Mouse (Mus musculus): ENCODE results near the gene Lemd2.

The Lemd2 gene

DNA sequence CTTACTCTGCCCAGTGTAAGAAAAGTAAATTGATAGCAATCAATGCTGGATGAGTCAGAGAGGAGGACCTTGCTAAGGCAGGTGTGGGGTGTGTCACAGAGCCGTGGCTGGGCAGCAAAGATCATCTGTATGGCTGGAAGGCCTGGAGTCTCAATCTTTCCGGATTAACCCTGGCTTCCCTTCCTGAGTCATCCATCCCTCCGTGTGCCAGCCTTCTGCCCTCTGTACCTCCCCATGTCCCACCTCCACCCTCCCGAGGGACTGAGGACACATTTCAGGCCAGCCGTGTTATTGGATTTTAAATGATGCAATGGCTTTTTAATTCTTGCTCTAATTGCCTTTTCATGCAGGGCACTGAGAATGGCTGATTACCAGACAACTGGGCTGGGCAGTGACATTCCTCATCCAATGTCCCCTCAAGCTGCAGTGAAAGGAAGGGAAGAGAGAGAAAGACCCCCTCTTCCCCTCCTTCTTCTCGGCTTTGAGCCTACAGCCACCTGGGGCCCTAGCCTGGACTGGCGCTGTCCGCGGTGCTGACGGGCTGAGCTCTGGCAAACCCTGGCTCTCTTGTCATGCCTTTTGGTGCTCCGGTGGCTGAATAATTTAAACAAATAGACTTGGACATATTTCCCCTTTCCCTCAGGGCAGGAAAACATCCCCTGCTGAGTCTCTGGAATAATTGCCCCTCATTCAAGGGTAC is 24.1 kb upstream of the Lemd2 start:
- in situ Hi-C loops (cut with MseI, MboI): loop anchor here (5.0 to 10.0 kb wide), 2 partner anchors 84 to 86 kb away; no protein-coding TSS in a partner anchor

DNA sequence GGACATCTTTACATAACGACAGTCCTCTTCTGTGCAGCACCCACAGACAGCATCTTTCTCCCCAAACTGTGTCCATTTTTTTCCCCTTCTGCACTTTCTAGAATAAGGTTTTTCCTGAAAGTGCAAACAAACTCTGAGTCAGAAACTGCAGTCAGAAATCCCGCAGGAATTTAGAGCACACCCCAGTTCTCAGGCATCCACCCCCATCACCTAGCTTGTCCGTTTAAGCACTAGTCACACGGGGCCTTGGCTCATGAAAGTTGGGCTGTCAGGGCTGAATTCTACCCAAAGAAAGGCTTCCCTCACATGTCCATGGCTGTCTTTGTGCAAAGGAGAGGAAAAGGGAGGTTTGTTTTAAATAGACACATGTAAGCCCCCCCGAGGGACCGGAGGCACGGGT is 23.0 kb upstream of the Lemd2 start:
- in situ Hi-C loops (cut with MseI, MboI): loop anchor here (5.0 to 10.0 kb wide), 2 partner anchors 85 to 88 kb away; no protein-coding TSS in a partner anchor

DNA sequence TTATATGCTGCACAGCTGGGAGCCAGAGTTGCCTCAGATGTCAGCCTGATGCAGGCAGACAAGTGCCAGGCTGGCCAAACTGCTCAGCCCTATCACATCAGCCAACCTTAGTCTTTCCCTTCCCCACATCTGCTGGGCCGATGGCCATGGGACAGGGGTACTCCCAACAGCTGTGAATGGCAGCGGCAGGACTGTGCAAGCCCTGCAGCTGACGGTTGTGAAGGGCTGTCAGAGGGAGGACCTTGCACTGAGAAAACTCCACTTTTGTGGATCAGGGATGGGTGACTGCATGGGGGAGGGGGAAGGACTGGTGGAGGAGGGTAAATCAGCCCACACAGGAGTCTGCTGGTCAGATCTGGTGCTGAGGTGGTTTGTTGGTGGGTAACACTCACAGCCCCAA is 22.4 kb upstream of the Lemd2 start:
- in situ Hi-C loops (cut with MseI, MboI): loop anchor here (5.0 to 10.0 kb wide), 2 partner anchors 86 to 88 kb away; no protein-coding TSS in a partner anchor

DNA sequence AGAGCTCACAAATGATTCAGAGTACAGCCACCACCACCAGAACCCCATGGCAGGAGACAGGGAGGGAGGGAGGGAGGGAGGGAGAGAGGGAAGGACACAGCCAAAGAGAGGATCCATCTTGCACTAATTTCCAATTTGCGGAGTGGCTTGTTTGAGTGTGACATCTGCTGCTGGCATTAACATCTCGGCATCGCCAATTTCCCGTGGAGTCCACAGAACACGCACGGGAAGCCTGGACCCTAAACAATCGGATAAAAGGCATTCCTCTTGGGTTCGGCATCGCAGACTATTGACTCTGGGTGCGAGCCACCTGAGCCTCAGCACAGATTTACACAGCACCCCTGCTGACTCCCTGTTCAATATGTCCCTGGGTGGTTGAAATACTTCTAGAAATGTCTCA is 21.5 kb upstream of the Lemd2 start:
- in situ Hi-C loops (cut with MseI, MboI): loop anchor here (5.0 to 10.0 kb wide), 2 partner anchors 86 to 89 kb away; no protein-coding TSS in a partner anchor

DNA sequence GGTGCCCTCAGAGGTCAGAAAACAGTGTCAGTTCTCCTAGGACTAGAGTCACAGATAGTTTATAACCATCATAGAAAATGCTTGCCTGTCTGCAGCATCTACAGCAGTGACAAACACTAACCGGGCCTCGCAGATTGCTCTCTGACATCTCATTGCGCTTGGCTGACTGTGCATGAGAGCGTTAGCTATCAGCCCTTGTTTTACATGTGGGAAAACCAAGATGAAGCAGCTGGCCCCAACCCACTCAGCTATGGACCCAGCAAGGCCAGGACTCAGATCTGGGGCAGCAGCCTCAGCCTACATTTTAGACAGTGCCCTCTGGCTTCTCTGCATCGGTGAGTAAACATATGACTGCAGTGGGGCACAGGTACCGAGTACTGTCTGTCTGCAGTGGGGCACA is 19.6 kb upstream of the Lemd2 start:
- in situ Hi-C loops (cut with MseI, MboI): loop anchor here in 1 of 2 experiments (10.0 kb wide), 1 partner anchor 91 kb away; no protein-coding TSS in a partner anchor

DNA sequence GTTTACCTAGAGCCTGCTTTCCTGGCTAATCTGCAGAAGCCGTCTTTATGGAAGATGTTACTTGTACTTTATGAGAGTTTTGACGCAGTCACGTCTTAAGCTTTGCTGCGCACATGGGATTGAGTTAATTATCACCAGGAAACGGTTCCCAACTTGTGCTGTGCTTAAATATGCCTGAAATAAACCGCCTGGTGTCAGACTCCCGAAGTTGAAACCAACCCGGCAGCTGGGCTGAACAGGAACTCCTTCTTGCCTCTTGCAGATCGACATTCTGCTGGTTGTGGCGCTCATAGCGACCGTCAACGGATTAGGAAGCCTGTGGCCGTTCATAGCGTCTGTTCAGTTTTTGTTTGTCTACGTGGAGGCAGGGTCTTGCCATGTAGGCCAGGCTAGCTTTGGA is 17.3 kb upstream of the Lemd2 start:
- in situ Hi-C loops (cut with MseI, MboI): loop anchor here in 1 of 2 experiments (10.0 kb wide), 1 partner anchor 93 kb away; no protein-coding TSS in a partner anchor

DNA sequence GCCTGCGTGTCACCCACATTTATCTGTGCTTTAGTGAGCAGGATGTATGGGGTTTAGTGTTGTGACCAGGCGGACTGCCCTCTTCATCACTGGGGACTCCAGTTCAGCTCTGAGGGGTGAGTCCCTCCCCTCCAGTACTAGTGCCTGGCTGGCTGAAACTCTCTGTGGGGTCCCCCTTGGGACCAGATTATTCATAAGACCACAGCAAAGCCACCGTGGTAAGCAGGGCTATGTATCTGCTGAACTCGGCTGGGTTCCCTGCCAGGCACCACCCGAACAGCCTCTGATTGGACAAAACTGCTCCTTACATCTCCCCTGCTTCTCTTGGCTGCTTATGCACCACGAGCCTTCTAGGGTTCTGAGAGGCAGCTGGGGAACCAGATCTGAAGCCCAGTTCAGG is 14.6 kb upstream of the Lemd2 start:
- in situ Hi-C loops (cut with MseI, MboI): no loop called here

DNA sequence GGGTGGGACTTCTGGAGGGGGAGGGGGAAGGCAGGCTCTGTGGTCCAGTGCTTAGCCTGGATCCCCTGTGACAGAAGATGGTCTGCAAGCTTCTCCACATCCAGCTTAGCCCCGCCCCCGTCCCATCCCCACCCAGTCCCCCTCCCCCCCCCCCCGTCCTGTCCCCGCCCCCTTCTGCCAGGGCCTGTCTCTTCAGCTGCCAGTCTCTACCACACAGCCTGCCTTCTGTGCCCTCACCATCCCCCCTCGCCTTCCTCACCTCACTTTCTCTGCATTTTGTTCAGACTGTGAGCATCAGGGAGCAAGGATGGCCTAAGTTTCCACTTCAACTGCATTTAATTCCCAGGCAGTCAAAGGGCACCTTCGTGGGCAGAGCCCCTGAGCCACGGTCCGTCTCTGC is 14.1 kb upstream of the Lemd2 start:
- in situ Hi-C loops (cut with MseI, MboI): no loop called here

DNA sequence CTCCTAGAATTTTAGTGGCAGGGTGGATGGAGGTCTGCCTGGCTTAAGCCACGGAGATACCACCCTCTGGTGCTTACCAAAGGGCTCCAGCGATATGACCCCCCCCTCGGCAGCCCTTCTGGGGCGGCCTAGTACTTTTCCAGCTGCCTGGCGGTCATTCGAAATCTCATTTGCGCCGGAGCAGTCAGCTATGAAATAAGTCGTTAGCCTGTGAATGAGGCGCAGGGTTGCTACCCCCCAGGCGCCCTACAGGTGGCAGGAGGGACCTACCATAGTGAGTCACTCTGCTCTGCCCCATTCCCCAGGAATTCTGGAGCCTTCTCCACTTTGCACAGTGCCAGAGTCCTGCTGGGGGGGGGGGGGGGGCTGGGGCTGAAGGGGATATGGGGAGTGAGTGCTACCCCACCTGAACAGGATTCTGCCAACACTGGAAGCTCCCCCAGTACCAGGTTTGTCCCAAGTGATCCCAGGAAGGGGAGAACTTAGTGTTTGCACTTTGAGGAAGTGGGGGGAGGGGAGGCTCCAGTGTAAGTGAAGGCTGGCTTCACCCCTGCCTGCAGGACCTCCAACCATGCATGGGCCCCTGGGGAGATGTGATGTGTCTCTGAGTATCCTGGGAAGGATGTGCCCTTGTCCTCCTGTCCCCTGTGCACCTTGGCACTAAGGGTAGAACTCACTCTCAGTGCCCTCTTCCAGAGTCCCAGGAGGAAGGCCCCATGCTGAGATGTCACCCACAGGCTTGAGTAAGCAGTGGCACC is 8.7 kb upstream of the Lemd2 start:
- in situ Hi-C loops (cut with MseI, MboI): loop anchor here in 1 of 2 experiments (5.0 kb wide), 1 partner anchor 114 kb away; no protein-coding TSS in a partner anchor

DNA sequence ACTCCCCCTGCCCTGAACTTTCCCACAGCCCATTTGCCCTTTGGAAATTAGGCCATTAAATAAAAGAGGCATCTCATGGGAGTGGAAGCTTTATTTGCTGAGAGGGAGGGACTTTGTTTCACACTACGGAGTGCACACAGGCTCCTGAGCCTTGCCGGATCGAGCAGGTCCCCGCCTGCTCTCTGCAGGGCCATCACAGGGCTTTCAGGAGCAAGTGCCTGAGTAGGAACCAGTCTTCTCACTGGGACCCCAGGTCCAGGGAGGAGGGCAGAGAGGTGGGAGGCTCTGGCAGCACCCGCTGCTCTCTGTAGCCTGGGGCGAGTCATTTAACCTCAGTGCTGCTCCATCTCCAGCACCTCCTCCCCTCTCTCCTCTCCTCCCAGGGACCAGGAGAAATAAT is 7.7 kb upstream of the Lemd2 start:
- in situ Hi-C loops (cut with MseI, MboI): loop anchor here in 1 of 2 experiments (5.0 kb wide), 1 partner anchor 115 kb away; no protein-coding TSS in a partner anchor

DNA sequence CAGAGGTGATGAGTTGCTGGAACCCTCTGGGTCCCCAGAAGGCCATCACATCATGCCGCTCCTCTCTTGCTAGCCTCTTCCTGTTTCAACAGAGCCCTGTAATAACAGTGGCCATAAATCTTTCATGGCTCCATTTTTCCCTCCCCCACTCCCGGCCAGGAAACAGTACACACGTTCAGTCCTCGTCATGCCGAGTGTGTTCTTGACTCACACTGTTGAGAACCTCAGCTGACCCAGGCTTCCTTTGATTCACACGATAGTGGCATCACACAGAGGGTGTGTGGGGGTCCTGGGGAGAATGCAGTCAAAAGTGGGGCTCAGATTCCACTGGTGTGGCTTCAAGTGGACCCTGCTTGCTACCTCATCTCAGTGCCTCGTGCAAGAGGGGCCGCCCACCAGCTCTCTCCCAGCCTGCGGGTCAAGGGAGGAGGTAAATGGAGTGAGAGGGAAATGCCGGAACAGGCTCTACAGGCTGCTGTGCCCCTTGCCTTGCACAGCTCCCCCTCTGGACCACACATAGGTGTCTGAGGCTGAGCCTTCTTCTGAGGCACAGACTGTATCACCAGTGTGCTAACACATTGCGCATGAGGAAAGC is 2.9 kb upstream of the Lemd2 start:
- in situ Hi-C loops (cut with MseI, MboI): loop anchor here in 1 of 2 experiments (5.0 kb wide), 1 partner anchor 125 kb away; no protein-coding TSS in a partner anchor

DNA sequence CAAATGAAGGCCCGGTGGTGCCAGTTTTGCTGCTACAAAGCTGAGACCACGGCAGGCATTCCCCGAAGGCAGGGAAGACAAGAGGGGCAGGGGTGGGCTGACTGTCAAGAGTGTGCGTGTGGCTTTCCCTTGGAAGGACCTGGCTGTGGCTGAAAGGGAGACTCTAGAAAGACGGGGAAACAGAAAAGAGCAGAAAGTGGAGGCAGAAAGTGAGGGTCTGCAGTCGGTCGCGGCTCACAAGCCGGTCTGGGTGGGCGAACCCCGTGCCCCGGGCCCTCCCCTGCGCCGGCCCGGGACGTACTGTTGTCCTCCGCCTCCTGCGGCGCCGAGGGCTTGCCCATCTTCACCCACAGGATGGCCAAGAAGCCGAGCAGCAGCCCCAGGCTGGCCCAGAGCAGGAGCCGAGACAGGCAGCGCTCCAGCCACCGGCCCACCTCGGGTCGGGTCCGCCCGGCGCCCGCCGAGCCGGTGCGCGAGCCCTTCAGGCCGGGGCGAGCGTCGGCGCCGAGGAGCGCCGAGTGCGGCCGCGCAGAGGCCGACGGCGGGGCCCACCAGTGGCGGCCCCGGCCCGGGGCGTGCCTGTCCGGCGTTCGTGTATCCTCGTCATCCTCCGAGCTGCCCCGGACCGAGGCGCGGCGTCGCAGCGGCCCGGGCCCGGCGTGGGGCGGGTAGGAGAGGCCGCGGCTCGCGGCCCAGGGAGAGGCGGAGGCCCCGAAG is 753 bp downstream of the Lemd2 start:
- in situ Hi-C loops (cut with MseI, MboI): no loop called here

DNA sequence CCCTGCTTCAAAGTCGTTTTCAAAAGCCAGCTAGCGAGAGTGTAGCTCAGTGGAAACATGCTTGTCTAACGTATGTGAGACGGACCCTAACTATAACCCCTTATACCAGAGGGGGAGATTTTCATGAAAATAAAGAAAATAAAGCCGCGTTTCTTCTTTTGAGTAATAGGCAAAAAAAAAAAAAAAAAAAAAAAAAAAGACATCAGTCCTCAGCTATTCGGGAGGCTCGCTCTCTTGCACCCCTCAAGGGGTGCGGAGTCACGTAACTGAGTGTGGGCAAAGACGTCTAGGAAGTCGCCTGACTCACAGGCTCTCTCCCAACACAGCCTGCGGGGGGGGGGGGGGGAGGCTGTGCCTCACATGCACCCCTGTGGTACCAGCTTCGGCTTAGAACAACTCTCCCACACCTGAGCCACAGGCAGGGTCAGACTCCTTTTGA is 1.3 kb downstream of the Lemd2 start:
- in situ Hi-C loops (cut with MseI, MboI): no loop called here

DNA sequence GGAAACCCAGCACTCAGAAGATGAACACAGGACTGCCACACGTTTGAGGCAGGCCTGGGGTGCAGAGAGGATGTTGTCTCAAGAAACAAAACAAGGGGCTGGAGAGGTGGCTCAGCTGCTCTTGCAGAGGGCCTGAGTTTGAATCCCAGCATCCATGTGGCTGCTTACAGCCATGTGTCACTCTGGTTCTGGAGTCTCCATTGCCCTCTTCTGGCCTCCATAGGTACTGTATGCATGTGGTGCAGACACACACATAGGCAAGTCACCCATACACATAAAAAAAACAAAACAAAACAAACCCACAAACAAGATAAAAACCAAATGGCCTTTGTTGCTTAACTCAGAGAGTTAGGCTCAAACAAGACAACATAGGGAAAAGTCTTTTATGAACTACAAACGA is 2.3 kb downstream of the Lemd2 start:
- in situ Hi-C loops (cut with MseI, MboI): no loop called here

DNA sequence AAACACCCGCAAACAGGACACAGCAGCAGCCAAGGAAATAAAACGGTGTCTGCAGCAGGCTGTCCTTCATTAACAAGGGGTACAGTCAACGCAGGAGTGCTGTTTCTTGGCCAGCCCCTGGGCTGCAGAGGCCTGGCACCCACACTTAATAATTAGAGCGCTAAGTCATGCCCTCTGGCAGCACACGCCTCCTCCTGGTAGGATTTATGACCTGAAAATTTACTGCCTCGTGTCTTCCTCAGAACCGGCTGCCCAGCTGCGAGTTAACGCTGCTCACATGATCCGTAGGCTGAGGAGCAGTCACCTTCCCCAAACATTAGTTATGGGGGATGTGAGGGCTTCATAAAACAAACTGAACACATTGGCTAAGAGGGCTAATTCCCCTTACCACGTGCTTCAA is 3.5 kb downstream of the Lemd2 start:
- in situ Hi-C loops (cut with MseI, MboI): no loop called here

DNA sequence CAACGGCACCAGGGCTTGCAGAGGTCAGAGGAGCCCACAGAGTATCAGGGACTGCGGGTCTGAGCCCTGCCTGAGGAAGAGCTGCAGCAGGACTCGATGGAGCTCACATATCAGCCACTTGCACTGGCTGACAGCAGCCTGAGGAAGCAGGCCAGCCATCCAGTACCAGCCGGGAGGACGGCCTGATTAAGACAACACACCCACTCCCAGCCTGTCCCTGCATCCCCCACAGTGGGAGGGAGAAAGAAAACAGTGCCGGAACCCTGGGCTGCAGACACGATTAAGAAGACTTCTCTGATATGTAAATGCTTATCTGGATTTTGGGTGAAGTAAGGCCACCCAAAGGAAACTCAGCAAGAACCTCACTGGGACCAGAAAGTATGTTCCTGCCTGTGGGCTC is 4.4 kb downstream of the Lemd2 start:
- in situ Hi-C loops (cut with MseI, MboI): no loop called here

DNA sequence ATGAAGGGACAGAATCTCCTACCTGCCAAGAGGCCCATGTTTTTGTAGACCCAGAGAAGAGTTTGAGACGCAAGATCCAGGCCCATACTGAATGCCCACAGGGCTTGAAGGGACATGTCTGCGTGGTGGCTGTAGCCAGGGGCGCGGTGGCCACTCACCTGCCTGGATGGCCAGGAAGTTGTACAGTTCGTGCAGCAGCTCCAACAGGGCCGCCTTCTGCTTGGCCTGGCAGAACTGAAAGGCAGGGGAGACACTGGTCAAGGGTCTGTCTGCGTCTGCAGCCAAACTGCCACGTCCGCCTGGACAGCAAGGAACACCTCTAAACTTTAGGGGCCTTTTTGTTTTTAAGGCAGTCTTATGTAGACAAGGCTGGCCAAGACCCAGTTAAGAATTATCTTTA is 5.1 kb downstream of the Lemd2 start:
- in situ Hi-C loops (cut with MseI, MboI): no loop called here

DNA sequence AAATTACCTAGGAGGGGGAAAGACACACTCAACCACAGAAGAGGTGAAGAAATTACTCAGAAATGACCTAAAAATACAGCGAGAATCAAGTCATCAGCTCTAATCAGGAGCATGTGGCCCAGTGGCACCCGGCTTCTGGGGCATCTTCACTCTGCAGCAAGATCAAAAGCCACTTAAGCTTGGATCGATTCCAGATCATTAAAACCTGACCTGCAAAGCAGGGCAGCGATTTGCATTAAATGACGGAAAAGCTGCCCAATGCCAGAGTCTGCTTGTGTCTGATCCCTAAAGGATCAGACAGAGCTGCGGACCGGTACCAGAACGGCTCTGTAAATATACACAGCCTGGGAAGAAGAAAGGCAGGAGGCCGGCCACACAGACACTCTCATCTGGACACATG is 8.1 kb downstream of the Lemd2 start:
- in situ Hi-C loops (cut with MseI, MboI): no loop called here

DNA sequence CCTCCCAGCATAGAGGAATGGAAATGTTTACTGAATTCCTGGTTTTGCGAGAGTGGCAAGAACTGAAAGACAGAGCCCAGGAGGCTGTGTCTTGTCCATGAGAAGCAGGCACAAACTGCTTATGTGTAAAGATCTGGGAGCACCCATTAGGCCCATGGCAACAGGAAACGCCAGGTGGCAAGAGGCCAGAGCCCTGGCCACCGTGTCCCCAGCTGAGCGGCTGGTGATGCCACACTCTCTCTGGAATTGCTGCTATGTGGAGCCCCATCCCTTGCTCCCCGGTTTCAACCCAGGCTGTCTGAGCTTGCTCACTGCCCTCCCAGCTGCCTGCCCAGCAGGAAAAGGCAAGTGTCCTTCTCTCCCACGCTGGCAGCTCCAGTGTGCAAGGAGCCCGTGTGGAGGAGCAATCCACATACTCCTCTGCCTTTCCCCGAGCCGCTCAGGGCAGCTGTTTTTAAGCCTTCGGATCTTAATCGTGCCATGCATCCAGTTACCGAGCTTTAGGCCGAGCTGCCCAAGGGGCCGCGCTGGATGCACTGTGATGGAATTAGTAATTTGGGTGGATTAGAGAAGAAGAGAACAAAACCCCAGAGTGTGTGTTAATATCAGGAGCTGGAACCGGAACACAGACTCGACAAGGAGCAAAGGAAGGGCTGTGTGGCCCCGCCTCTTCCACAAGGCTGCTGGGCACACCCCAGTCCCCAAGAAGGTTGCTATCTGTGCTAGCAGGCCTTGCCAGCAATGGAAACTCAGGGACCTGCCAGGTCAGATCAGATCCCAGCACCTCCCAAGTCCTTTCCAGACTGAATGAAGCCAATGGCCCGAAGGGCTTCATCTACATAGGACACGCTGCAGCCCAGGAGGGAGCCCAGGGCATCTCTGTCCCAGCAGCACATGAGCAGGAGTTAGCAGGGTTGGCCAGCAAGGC is 9.7 kb downstream of the Lemd2 start:
- in situ Hi-C loops (cut with MseI, MboI): no loop called here

DNA sequence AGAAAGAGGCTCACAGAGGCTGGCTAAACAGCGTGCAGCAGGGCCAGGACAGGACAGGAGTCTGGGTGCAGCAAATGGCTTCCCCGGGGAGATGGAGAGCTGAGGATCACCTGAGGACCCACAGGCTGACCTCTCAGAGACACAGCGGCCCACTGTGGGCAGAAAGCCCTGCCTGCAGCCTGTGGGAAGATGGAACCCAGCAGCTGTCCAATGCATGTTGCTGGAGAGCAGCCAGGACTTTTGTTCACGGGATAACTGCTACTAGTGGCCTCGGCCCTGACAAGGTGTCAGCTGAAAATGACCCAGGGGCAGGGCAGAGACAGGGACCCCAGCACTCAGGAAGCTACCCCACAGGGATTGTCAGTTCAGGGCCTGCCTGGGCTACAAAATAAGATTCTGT is 12.5 kb downstream of the Lemd2 start:
- in situ Hi-C loops (cut with MseI, MboI): no loop called here

Measured in mouse trophoblast stem cell (cell line).